Mouse (Mus musculus) cerebellum, adult 2 months (tissue): Measurements from ENCODE around the gene Neurl1b.

ENCODE experiments used
- CTCF ChIP-seq: fragments of 200-500 bp; IDR thresholded peaks from 2 replicates; pipeline ENCODE4 v1.5.1; 2011; ENCODE audit warnings: low read depth, mild to moderate bottlenecking, control low read depth, low read length, moderate library complexity, borderline replicate concordance; ENCODE audit not compliant: insufficient read depth
- POLR2A ChIP-seq: fragments of 200-500 bp; IDR thresholded peaks from 2 replicates; pipeline ENCODE4 v1.6.1; 2011; ENCODE audit warnings: low read length, control low read depth, borderline replicate concordance; ENCODE audit not compliant: insufficient read depth

DNA sequence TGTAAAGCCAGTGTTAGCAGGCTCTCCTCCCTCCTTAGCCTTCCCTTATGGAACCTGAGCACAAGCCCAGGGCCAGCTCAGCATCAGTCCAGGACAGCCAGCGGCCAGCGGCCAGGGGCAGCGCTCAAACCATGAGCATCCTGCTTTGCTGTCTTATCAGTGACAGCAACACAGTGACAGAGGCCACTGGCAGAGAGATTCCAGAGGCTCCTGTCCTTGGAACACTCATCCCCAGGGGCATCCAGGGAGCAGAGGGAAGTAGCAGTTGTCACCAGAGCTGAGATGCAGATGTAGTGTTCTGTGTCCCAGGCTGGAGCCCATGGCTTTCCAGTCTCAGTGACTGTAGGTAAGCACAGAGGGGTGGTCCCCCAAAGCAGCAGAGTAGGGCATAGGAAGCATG, 32.5 kb upstream of the Neurl1b start:
- TF ChIP-seq CTCF, result no peak
- TF ChIP-seq POLR2A, result no peak
